Mouse (Mus musculus): ENCODE data around the gene Als2cl. TPM values are rescaled to one million over a fixed set of nuclear protein-coding genes. Genes with fewer than 3 reads are reported as not detected.
A peak's percentile ranks its signal among the peaks of the same experiment; 100 is the strongest.

Gene Als2cl
- polyA plus RNA-seq, 1 experiment from 2014 or later, result 9.7 TPM

GRCm38 (mm10) chr9:110946548-110947044, 66.9 kb downstream of the Als2cl start:
- Histone ChIP-seq H3K27ac (ENCODE audit: low read length) (no peak overlapping the region), H3K36me3 (ENCODE audit: control insufficient read depth, insufficient read depth, low read length) (no peaks in the 10 kb centered on the region), H3K4me2 (ENCODE audit: low read depth, low read length) (no peak overlapping the region), H3K9me3 (ENCODE audit: control insufficient read depth, low read length) (no peaks in the 10 kb centered on the region), H3K4me3 (ENCODE audit: low read length) (no peak overlapping the region), H3K27me3 (ENCODE audit: control insufficient read depth, insufficient read depth, low read depth, low read length) (peaks cover 35% of the 10 kb centered on the region), H3K9ac (ENCODE audit: low read length) (no peak overlapping the region), H3K4me1 (replicated peaks; ENCODE audit: control insufficient read depth, insufficient read depth, low read length) (no peaks in the 10 kb centered on the region)
- 24% methylated on average over 20 of the region's 20 CpGs for WGBS
- 0 out of 2 replicates have a peak, but pooled peaks have one; percentile 5 for ATAC-seq (ENCODE audit: low read depth)

DNA sequence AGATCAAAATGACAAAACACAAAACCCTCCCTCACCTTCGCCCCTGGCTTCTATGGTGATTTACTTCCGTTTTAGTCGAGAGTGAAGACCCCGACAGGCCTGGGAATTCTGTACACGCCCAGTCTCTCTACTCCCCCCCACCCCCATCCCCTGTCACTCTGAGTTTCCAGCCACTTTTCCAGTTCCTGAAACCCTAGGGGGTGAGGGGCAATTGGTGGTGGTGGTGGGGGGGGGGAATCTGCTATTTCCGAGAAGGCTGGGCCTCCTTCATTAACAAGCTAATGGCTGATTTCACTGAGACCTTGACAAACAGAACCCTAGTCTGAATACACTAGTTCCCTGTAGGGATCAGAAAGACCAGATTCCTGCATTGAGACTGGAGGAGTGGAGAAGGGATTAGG, 67.6 kb downstream of the Als2cl start:
- Histone ChIP-seq H3K36me3 (ENCODE audit: control insufficient read depth, insufficient read depth, low read length) (no peaks in the 10 kb centered on the region), H3K9me3 (ENCODE audit: control insufficient read depth, low read length) (no peaks in the 10 kb centered on the region), H3K4me3 (ENCODE audit: low read length) (no peak overlapping the region), H3K9ac (ENCODE audit: low read length) (no peak overlapping the region), H3K4me2 (ENCODE audit: low read depth, low read length) (no peak overlapping the region), H3K27me3 (ENCODE audit: control insufficient read depth, insufficient read depth, low read depth, low read length) (peaks cover 37% of the 10 kb centered on the region), H3K27ac (ENCODE audit: low read length) (no peak overlapping the region), H3K4me1 (replicated peaks; ENCODE audit: control insufficient read depth, insufficient read depth, low read length) (no peaks in the 10 kb centered on the region)
- ATAC-seq (ENCODE audit: low read depth), result no peak
- WGBS, result 20% methylated on average over 6 of the region's 6 CpGs

- no peak overlapping the region for H3K4me3 ChIP-seq (ENCODE audit: low read length)
- peaks cover 40% of the 10 kb centered on the region for H3K27me3 ChIP-seq (ENCODE audit: control insufficient read depth, insufficient read depth, low read depth, low read length)
- H3K4me1 ChIP-seq (replicated peaks; ENCODE audit: control insufficient read depth, insufficient read depth, low read length), result no peaks in the 10 kb centered on the region
- H3K27ac ChIP-seq (ENCODE audit: low read length), result no peak overlapping the region
- no peak for ATAC-seq (ENCODE audit: low read depth)
- no peak overlapping the region for H3K4me2 ChIP-seq (ENCODE audit: low read depth, low read length)
- no peaks in the 10 kb centered on the region for H3K36me3 ChIP-seq (ENCODE audit: control insufficient read depth, insufficient read depth, low read length)
- H3K9ac ChIP-seq (ENCODE audit: low read length), result no peak overlapping the region
- WGBS, result 44% methylated on average over 6 of the region's 6 CpGs
- no peaks in the 10 kb centered on the region for H3K9me3 ChIP-seq (ENCODE audit: control insufficient read depth, low read length)
Measured at GRCm38 (mm10) chr9:110947900-110948299, 68.2 kb downstream of the Als2cl start.

DNA sequence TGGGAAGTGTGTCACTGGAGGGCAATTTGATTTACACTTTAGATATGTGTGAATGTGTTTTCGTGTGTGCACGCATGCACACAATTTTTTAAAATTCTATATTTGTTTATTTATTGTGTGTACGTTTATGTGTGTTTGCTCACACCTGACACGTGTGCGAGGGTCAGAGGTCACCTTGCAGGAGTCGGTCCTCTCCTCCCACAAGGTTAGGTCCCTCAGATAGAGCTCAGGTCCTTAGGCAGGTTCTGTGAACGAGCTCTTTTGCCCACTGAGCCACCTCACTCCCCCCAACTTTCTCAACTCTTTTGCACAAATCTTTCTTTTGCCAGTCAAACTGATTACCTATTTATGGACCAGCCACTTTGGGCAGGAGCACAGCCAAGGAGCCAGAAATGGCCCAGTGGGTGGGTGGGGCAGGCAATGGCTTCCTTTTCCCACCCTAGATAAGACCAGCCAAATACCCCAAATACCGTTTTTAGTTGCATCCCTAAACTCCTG, 69.2 kb downstream of the Als2cl start:
- no peaks in the 10 kb centered on the region for H3K4me1 ChIP-seq (replicated peaks; ENCODE audit: control insufficient read depth, insufficient read depth, low read length)
- H3K27me3 ChIP-seq (ENCODE audit: control insufficient read depth, insufficient read depth, low read depth, low read length), result peaks cover 46% of the 10 kb centered on the region
- H3K9ac ChIP-seq (ENCODE audit: low read length), result no peak overlapping the region
- ATAC-seq (ENCODE audit: low read depth), result no peak
- H3K36me3 ChIP-seq (ENCODE audit: control insufficient read depth, insufficient read depth, low read length), result no peaks in the 10 kb centered on the region
- 45% methylated on average over 8 of the region's 8 CpGs for WGBS
- H3K4me2 ChIP-seq (ENCODE audit: low read depth, low read length), result no peak overlapping the region
- H3K4me3 ChIP-seq (ENCODE audit: low read length), result no peak overlapping the region
- no peaks in the 10 kb centered on the region for H3K9me3 ChIP-seq (ENCODE audit: control insufficient read depth, low read length)
- no peak overlapping the region for H3K27ac ChIP-seq (ENCODE audit: low read length)

GRCm38 (mm10) chr9:110950109-110950508, 70.4 kb downstream of the Als2cl start:
- H3K27ac ChIP-seq (ENCODE audit: low read length), result no peak overlapping the region
- no peak overlapping the region for H3K4me2 ChIP-seq (ENCODE audit: low read depth, low read length)
- no peaks in the 10 kb centered on the region for H3K4me1 ChIP-seq (replicated peaks; ENCODE audit: control insufficient read depth, insufficient read depth, low read length)
- H3K27me3 ChIP-seq (ENCODE audit: control insufficient read depth, insufficient read depth, low read depth, low read length), result peaks cover 44% of the 10 kb centered on the region
- H3K4me3 ChIP-seq (ENCODE audit: low read length), result no peak overlapping the region
- no peaks in the 10 kb centered on the region for H3K36me3 ChIP-seq (ENCODE audit: control insufficient read depth, insufficient read depth, low read length)
- WGBS, result 93% methylated on average over 3 of the region's 3 CpGs
- no peak for ATAC-seq (ENCODE audit: low read depth)
- no peak overlapping the region for H3K9ac ChIP-seq (ENCODE audit: low read length)
- no peaks in the 10 kb centered on the region for H3K9me3 ChIP-seq (ENCODE audit: control insufficient read depth, low read length)

Small RNAs within 50 kb of the gene (microRNA-seq; reads per million reads assigned to microRNA genes)
- not detected for gene Gm24269

Other genes starting within 250 kb of the Als2cl start
- 5.0 and 6.9 TPM in 2 replicates for gene Nbeal2, start 225.7 kb upstream of the Als2cl start, polyA plus RNA-seq (2015; fragmentation: Nextera tagmentation; extraction: Ambion mirVana)
- gene Ccdc12, start 223.4 kb upstream of the Als2cl start, polyA plus RNA-seq (2015; fragmentation: Nextera tagmentation; extraction: Ambion mirVana), result 160 and 167 TPM in 2 replicates
- gene Myl3, start 138.0 kb upstream of the Als2cl start, polyA plus RNA-seq (2015; fragmentation: Nextera tagmentation; extraction: Ambion mirVana), result 10.6 and 13.9 TPM in 2 replicates
- gene Pth1r, start 132.7 kb upstream of the Als2cl start, polyA plus RNA-seq (2015; fragmentation: Nextera tagmentation; extraction: Ambion mirVana), result 60.3 and 61.6 TPM in 2 replicates
- gene Prss42, start 81.7 kb upstream of the Als2cl start, polyA plus RNA-seq (2015; fragmentation: Nextera tagmentation; extraction: Ambion mirVana), result not detected in 2 replicates
- not detected in 2 replicates for gene Prss44, start 65.9 kb upstream of the Als2cl start, polyA plus RNA-seq (2015; fragmentation: Nextera tagmentation; extraction: Ambion mirVana)
- gene Prss43, start 53.2 kb upstream of the Als2cl start, polyA plus RNA-seq (2015; fragmentation: Nextera tagmentation; extraction: Ambion mirVana), result not detected in 2 replicates
- gene Prss45, start 45.3 kb upstream of the Als2cl start, polyA plus RNA-seq (2015; fragmentation: Nextera tagmentation; extraction: Ambion mirVana), result not detected in 2 replicates
- not detected in 2 replicates for gene Prss46, start 35.4 kb upstream of the Als2cl start, polyA plus RNA-seq (2015; fragmentation: Nextera tagmentation; extraction: Ambion mirVana)
- not detected in 2 replicates for gene Prss50, start 21.9 kb upstream of the Als2cl start, polyA plus RNA-seq (2015; fragmentation: Nextera tagmentation; extraction: Ambion mirVana)
- 1.5 and 1.6 TPM in 2 replicates for gene Tmie, start 243 bp downstream of the Als2cl start, polyA plus RNA-seq (2015; fragmentation: Nextera tagmentation; extraction: Ambion mirVana)
- gene Fam240a, start 37.0 kb downstream of the Als2cl start, polyA plus RNA-seq (2015; fragmentation: Nextera tagmentation; extraction: Ambion mirVana), result not detected in 2 replicates
- gene Tdgf1, start 66.3 kb downstream of the Als2cl start, polyA plus RNA-seq (2015; fragmentation: Nextera tagmentation; extraction: Ambion mirVana), result not detected in 2 replicates
- gene Lrrc2, start 71.7 kb downstream of the Als2cl start, polyA plus RNA-seq (2015; fragmentation: Nextera tagmentation; extraction: Ambion mirVana), result 0.83 and 1.1 TPM in 2 replicates
- gene Rtp3, start 110.7 kb downstream of the Als2cl start, polyA plus RNA-seq (2015; fragmentation: Nextera tagmentation; extraction: Ambion mirVana), result 1.4 and 1.9 TPM in 2 replicates
- gene Ltf, start 139.4 kb downstream of the Als2cl start, polyA plus RNA-seq (2015; fragmentation: Nextera tagmentation; extraction: Ambion mirVana), result 3.2 and 5.4 TPM in 2 replicates
- gene Ccrl2, start 177.6 kb downstream of the Als2cl start, polyA plus RNA-seq (2015; fragmentation: Nextera tagmentation; extraction: Ambion mirVana), result 6.7 and 8.2 TPM in 2 replicates
- 42.1 and 43.1 TPM in 2 replicates for gene Lrrfip2, start 237.7 kb downstream of the Als2cl start, polyA plus RNA-seq (2015; fragmentation: Nextera tagmentation; extraction: Ambion mirVana)

All from lung, embryonic 16.5 days (tissue).